Comparison of ENCODE assay signal across 9 mouse cellular contexts in the genomic region with DNA sequence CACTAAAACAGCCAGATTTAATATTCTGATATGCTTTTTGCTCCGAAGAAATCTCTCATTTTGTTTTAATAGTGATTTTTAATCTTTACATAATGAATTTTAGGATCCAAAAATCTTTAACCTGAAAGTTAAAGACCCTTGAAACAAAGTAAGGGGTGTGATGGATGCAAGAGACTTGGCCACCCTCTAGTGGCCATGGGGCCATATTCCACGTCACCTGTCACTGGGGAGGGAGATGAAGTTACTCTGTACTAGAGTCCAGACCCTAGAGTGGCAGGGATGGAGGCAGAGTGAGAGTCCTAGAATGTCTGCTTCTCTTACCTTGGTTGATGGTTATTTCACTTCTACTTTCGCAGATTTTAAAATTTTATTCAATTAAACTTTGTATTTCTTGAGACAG.
DNase-seq lines count a peak whose midpoint lies in the region; ATAC-seq and TF ChIP-seq lines count a peak whose summit lies in the region.
"Had no signal": no experiment of that assay in that cellular context is flagged by ENCODE, and none has a peak within 500 bp of the region (broad histone marks: within the 10 kb centered on the region; RNA-seq: fewer than 3 reads in every experiment).

No protein-coding gene starts in this region.

- H3K27ac ChIP-seq in forebrain, postnatal 0 days (ENCODE audit: low read depth, low read length), result no peak overlapping the region
- H3K27ac ChIP-seq in forebrain, embryonic 13.5 days, result no peak overlapping the region
- H3K27ac ChIP-seq in liver, embryonic 14.5 days, result no peak overlapping the region
- no peak overlapping the region for H3K27ac ChIP-seq in liver, embryonic 12.5 days
- no peak overlapping the region for H3K27ac ChIP-seq in stomach, postnatal 0 days (replicated peaks)

- H3K36me3 ChIP-seq in forebrain, postnatal 0 days (ENCODE audit: insufficient read depth), result no peaks in the 10 kb centered on the region
- H3K36me3 ChIP-seq in forebrain, embryonic 13.5 days (ENCODE audit: poor library complexity, severe bottlenecking), result peaks cover 3% of the 10 kb centered on the region; the same call in 1 of the 2 replicates
- no peaks in the 10 kb centered on the region for H3K36me3 ChIP-seq in liver, embryonic 14.5 days (replicated peaks; ENCODE audit: control insufficient read depth, insufficient read depth, low read depth)
- peaks cover 10% of the 10 kb centered on the region for H3K36me3 ChIP-seq in liver, embryonic 12.5 days
- H3K36me3 ChIP-seq in stomach, postnatal 0 days (ENCODE audit: control insufficient read depth, insufficient read depth, low read length), result no peaks in the 10 kb centered on the region

- in situ Hi-C loops in Patski (cut with MboI; ENCODE audit: low pct_unique_long_range_greater_than_20kb), result no loop called here

- CTCF ChIA-PET in Patski (lab: Charles Lee), result no interaction called here

- POLR2A ChIA-PET in Patski (lab: Charles Lee), result interaction anchor here (0.6 kb wide), 1 partner anchor 10 kb away, joined by 3 read pairs; no protein-coding TSS in a partner anchor

- DNase-seq in forebrain, postnatal 0 days, result peak; percentile 22
- DNase-seq in liver, embryonic 14.5 days (ENCODE audit: low read depth in 3 of 3, low spot score in 3 of 3), result no peak
- no peak for DNase-seq in Patski (ENCODE audit: low read depth, low spot score)
- DNase-seq in stomach, postnatal 0 days (ENCODE audit: low spot score), result peak; percentile 24
- DNase-seq in layer of hippocampus, adult 9-11 months, result no peak
- no peak for DNase-seq in urinary bladder, postnatal 4 days (ENCODE audit: low spot score in 2 of 2)
- DNase-seq: layer of hippocampus, postnatal 36 days had no signal

- no peak overlapping the region for H3K9ac ChIP-seq in forebrain, postnatal 0 days
- H3K9ac ChIP-seq in forebrain, embryonic 13.5 days, result no peak overlapping the region
- no peak overlapping the region for H3K9ac ChIP-seq in liver, embryonic 14.5 days (replicated peaks)
- no peak overlapping the region for H3K9ac ChIP-seq in liver, embryonic 12.5 days
- no peak overlapping the region for H3K9ac ChIP-seq in stomach, postnatal 0 days (ENCODE audit: low read length)

- 85% methylated on average over 3 of the region's 3 CpGs for WGBS in forebrain, postnatal 0 days
- 87% methylated on average over 3 of the region's 3 CpGs for whole genome bisulfite sequencing in forebrain, embryonic 13.5 days
- 75% methylated on average over 3 of the region's 3 CpGs for WGBS in liver, embryonic 14.5 days (ENCODE audit: insufficient replicate concordance)
- 74% methylated on average over 3 of the region's 3 CpGs for WGBS in liver, embryonic 12.5 days (ENCODE audit: insufficient replicate concordance)
- 91% methylated on average over 3 of the region's 3 CpGs for WGBS in stomach, postnatal 0 days

- H3K4me1 ChIP-seq in forebrain, postnatal 0 days (ENCODE audit: insufficient read depth), result peaks cover 4% of the 10 kb centered on the region; the same call in 1 of the 2 replicates
- peaks cover 28% of the 10 kb centered on the region for H3K4me1 ChIP-seq in forebrain, embryonic 13.5 days
- H3K4me1 ChIP-seq in liver, embryonic 14.5 days (replicated peaks; ENCODE audit: control insufficient read depth in 2 of 2, insufficient read depth in 2 of 2, low read length in 1 of 2), result peaks cover 0 to 4% of the 10 kb centered on the region in 2 experiments; a peak in 3 of 4 replicates
- H3K4me1 ChIP-seq in liver, embryonic 12.5 days, result peaks cover 27% of the 10 kb centered on the region
- H3K4me1 ChIP-seq in stomach, postnatal 0 days (replicated peaks; ENCODE audit: control insufficient read depth, insufficient read depth), result no peaks in the 10 kb centered on the region

- no peak for TF ChIP-seq EP300 in liver, embryonic 14.5 days (IDR thresholded peaks at IDR 0.05; ENCODE audit: low read depth)
- no peak for TF ChIP-seq EP300 in stomach, postnatal 0 days (optimal IDR thresholded peaks at IDR 0.05)

- no peak for ATAC-seq in forebrain, postnatal 0 days
- ATAC-seq in forebrain, embryonic 13.5 days, result no peak
- ATAC-seq in liver, embryonic 14.5 days (ENCODE audit: insufficient read depth), result no peak
- no peak for ATAC-seq in liver, embryonic 12.5 days
- ATAC-seq in Patski, result no peak
- no peak for ATAC-seq in stomach, postnatal 0 days (ENCODE audit: low FRiP score, low TSS enrichment)

- TF ChIP-seq CTCF in forebrain, postnatal 0 days (IDR thresholded peaks at IDR 0.05; ENCODE audit: low read depth), result peak; percentile 66
- TF ChIP-seq CTCF in liver, embryonic 14.5 days (IDR thresholded peaks at IDR 0.05; ENCODE audit: low read depth), result peak; percentile 61
- TF ChIP-seq CTCF in Patski (IDR thresholded peaks at IDR 0.05), result peak; percentile 74
- TF ChIP-seq CTCF in stomach, postnatal 0 days (IDR thresholded peaks at IDR 0.05; ENCODE audit: low read depth), result peak; percentile 76

- H3K4me2 ChIP-seq in forebrain, postnatal 0 days (ENCODE audit: low read depth), result no peak overlapping the region
- H3K4me2 ChIP-seq in forebrain, embryonic 13.5 days, result no peak overlapping the region
- no peak overlapping the region for H3K4me2 ChIP-seq in liver, embryonic 14.5 days (ENCODE audit: low read depth)
- H3K4me2 ChIP-seq in liver, embryonic 12.5 days, result no peak overlapping the region
- no peak overlapping the region for H3K4me2 ChIP-seq in stomach, postnatal 0 days (replicated peaks; ENCODE audit: low read depth)

- H3K27me3 ChIP-seq in forebrain, postnatal 0 days (ENCODE audit: insufficient read depth, low read length), result no peaks in the 10 kb centered on the region
- H3K27me3 ChIP-seq in forebrain, embryonic 13.5 days, result no peaks in the 10 kb centered on the region
- no peaks in the 10 kb centered on the region for H3K27me3 ChIP-seq in liver, embryonic 14.5 days (ENCODE audit: control insufficient read depth, insufficient read depth, low read length)
- H3K27me3 ChIP-seq in liver, embryonic 12.5 days (replicated peaks), result no peaks in the 10 kb centered on the region
- H3K27me3 ChIP-seq in Patski, result no peaks in the 10 kb centered on the region
- no peaks in the 10 kb centered on the region for H3K27me3 ChIP-seq in stomach, postnatal 0 days (ENCODE audit: control insufficient read depth, insufficient read depth, low read length)

- no peaks in the 10 kb centered on the region for H3K9me3 ChIP-seq in forebrain, postnatal 0 days (ENCODE audit: low read length)
- no peaks in the 10 kb centered on the region for H3K9me3 ChIP-seq in forebrain, embryonic 13.5 days (replicated peaks)
- no peaks in the 10 kb centered on the region for H3K9me3 ChIP-seq in liver, embryonic 14.5 days (ENCODE audit: control insufficient read depth, low read length)
- no peaks in the 10 kb centered on the region; the same call in 1 of the 2 replicates for H3K9me3 ChIP-seq in liver, embryonic 12.5 days (replicated peaks)
- no peaks in the 10 kb centered on the region for H3K9me3 ChIP-seq in stomach, postnatal 0 days (ENCODE audit: control insufficient read depth, low read length)

- H3K4me3 ChIP-seq in forebrain, postnatal 0 days (ENCODE audit: low read depth, low read length), result no peak overlapping the region
- no peak overlapping the region for H3K4me3 ChIP-seq in forebrain, embryonic 13.5 days
- H3K4me3 ChIP-seq in liver, embryonic 14.5 days (ENCODE audit: insufficient read depth in 1 of 2, low read depth in 2 of 2, low read length in 2 of 2), result no peak overlapping the region
- no peak overlapping the region for H3K4me3 ChIP-seq in liver, embryonic 12.5 days
- no peak overlapping the region for H3K4me3 ChIP-seq in stomach, postnatal 0 days (ENCODE audit: low read depth, low read length)

Comparison
In these comparisons a context has a peak if more than half of its experiments do, and no peak if none do; other contexts are left out.
1. DNase-seq: peak in forebrain, postnatal 0 days (single experiment) and stomach, postnatal 0 days (single experiment); none in liver, embryonic 14.5 days (0 of 3), Patski (single experiment), layer of hippocampus, adult 9-11 months (single experiment) and urinary bladder, postnatal 4 days (0 of 2).
2. Peak in every context shown above with its lines, with median percentiles within 50 percentile points of each other: CTCF ChIP-seq.